Mouse (Mus musculus): ENCODE data around the gene Camk2g. TPM values are rescaled to one million over a fixed set of nuclear protein-coding genes. Genes with fewer than 3 reads are reported as not detected.

Gene Camk2g
- polyA plus RNA-seq, 1 experiment: 57.2 TPM

- no peak for TF ChIP-seq POLR2A (IDR thresholded peaks at IDR 0.05; ENCODE audit: insufficient read length, low read depth)
- no peak for TF ChIP-seq TCF3 (IDR thresholded peaks at IDR 0.05; ENCODE audit: insufficient read length, low read depth)
- no peak for TF ChIP-seq SRF (IDR thresholded peaks at IDR 0.05; ENCODE audit: control insufficient read depth, insufficient read length, low read depth)
- TF ChIP-seq USF1 (IDR thresholded peaks at IDR 0.05; ENCODE audit: low read depth): no peak
- TF ChIP-seq MAX (IDR thresholded peaks at IDR 0.05; ENCODE audit: low read depth): no peak
- no peak for TF ChIP-seq MYOD1 (IDR thresholded peaks at IDR 0.05; ENCODE audit: control insufficient read depth in 1 of 3, insufficient read length in 2 of 3, low read depth in 2 of 3)
- TF ChIP-seq TCF12 (IDR thresholded peaks at IDR 0.05; ENCODE audit: insufficient read depth, poor library complexity, severe bottlenecking): no peak
- no peak overlapping the region for H3K4me3 ChIP-seq
- H3K36me3 ChIP-seq (ENCODE audit: control insufficient read depth, insufficient read depth): no peaks in the 10 kb centered on the region
- H3K27me3 ChIP-seq (ENCODE audit: control insufficient read depth, insufficient read depth, insufficient read length): no peaks in the 10 kb centered on the region
- H3K79me2 ChIP-seq (ENCODE audit: control insufficient read depth, insufficient read depth): no peaks in the 10 kb centered on the region
- H3K4me2 ChIP-seq (ENCODE audit: low read depth): peak overlapping the region; percentile 94
- H3ac ChIP-seq (ENCODE audit: control insufficient read depth, insufficient read length): no peak overlapping the region
These were observed 10.6 kb upstream of the Camk2g start for GRCm38 (mm10) chr14:20804481-20804880.

DNA sequence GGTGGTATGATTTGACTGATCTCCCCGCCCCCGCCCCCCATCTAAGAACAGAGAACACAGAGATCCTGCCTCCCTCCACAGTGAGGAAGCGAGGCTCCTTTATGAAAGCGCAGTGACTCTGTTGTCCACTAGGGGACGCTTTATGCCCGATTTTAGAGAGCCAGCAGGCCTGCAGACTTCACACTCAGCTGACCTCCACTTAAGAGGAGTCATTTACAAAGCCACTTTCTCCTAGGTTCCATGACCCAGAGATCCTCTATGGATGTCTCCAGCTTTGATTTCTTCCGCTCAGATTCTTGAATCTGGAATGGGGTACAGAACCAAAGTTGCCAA, 9.7 kb upstream of the Camk2g start:
- Histone ChIP-seq H3K4me3 (no peak overlapping the region), H3K36me3 (ENCODE audit: control insufficient read depth, insufficient read depth) (no peaks in the 10 kb centered on the region), H3K27me3 (ENCODE audit: control insufficient read depth, insufficient read depth, insufficient read length) (no peaks in the 10 kb centered on the region), H3K4me2 (ENCODE audit: low read depth) (peak overlapping the region; percentile 94), H3ac (ENCODE audit: control insufficient read depth, insufficient read length) (no peak overlapping the region), H3K79me2 (ENCODE audit: control insufficient read depth, insufficient read depth) (no peaks in the 10 kb centered on the region)
- TF ChIP-seq USF1 (IDR thresholded peaks at IDR 0.05; ENCODE audit: low read depth): peak; percentile 31
- no peak for TF ChIP-seq MAX (IDR thresholded peaks at IDR 0.05; ENCODE audit: low read depth)
- no peak for TF ChIP-seq POLR2AphosphoS2 (IDR thresholded peaks at IDR 0.05; ENCODE audit: insufficient read length, low read depth)

- Histone ChIP-seq H3K4me2 (ENCODE audit: low read depth) (no peak overlapping the region), H3K79me2 (ENCODE audit: control insufficient read depth, insufficient read depth) (no peaks in the 10 kb centered on the region), H3ac (ENCODE audit: control insufficient read depth, insufficient read length) (no peak overlapping the region), H3K27me3 (ENCODE audit: control insufficient read depth, insufficient read depth, insufficient read length) (no peaks in the 10 kb centered on the region), H3K36me3 (ENCODE audit: control insufficient read depth, insufficient read depth) (no peaks in the 10 kb centered on the region), H3K4me3 (no peak overlapping the region)
- no peak for TF ChIP-seq USF1 (IDR thresholded peaks at IDR 0.05; ENCODE audit: low read depth)
- TF ChIP-seq MAX (IDR thresholded peaks at IDR 0.05; ENCODE audit: low read depth): no peak
- TF ChIP-seq CEBPB (IDR thresholded peaks at IDR 0.05; ENCODE audit: insufficient read depth, poor library complexity, severe bottlenecking): no peak
- TF ChIP-seq POLR2AphosphoS2 (IDR thresholded peaks at IDR 0.05; ENCODE audit: insufficient read length, low read depth): no peak
- no peak for TF ChIP-seq TCF3 (IDR thresholded peaks at IDR 0.05; ENCODE audit: insufficient read length, low read depth)
- TF ChIP-seq POLR2A (IDR thresholded peaks at IDR 0.05; ENCODE audit: insufficient read length, low read depth): no peak
- no peak for TF ChIP-seq E2F4 (IDR thresholded peaks at IDR 0.05; ENCODE audit: insufficient read depth)
- TF ChIP-seq MYOD1 (IDR thresholded peaks at IDR 0.05; ENCODE audit: control insufficient read depth in 1 of 3, insufficient read length in 2 of 3, low read depth in 2 of 3): no peak
- no peak for TF ChIP-seq MYOG (IDR thresholded peaks at IDR 0.05; ENCODE audit: control insufficient read depth in 1 of 3, insufficient read depth in 1 of 3, insufficient read length in 2 of 3, low read depth in 2 of 3)
- TF ChIP-seq SRF (IDR thresholded peaks at IDR 0.05; ENCODE audit: control insufficient read depth, insufficient read length, low read depth): no peak
- TF ChIP-seq REST (IDR thresholded peaks at IDR 0.05; ENCODE audit: insufficient read depth, insufficient read length): no peak
- TF ChIP-seq TCF12 (IDR thresholded peaks at IDR 0.05; ENCODE audit: insufficient read depth, poor library complexity, severe bottlenecking): no peak
These were observed 9.2 kb upstream of the Camk2g start for GRCm38 (mm10) chr14:20802926-20803605.

GRCm38 (mm10) chr14:20798761-20799160, 4.9 kb upstream of the Camk2g start:
- Histone ChIP-seq H3K27me3 (ENCODE audit: control insufficient read depth, insufficient read depth, insufficient read length) (no peaks in the 10 kb centered on the region), H3K4me3 (no peak overlapping the region), H3ac (ENCODE audit: control insufficient read depth, insufficient read length) (no peak overlapping the region), H3K36me3 (ENCODE audit: control insufficient read depth, insufficient read depth) (no peaks in the 10 kb centered on the region), H3K4me2 (ENCODE audit: low read depth) (no peak overlapping the region), H3K79me2 (ENCODE audit: control insufficient read depth, insufficient read depth) (no peaks in the 10 kb centered on the region)
- TF ChIP-seq MYOD1 (IDR thresholded peaks at IDR 0.05; ENCODE audit: control insufficient read depth in 1 of 3, insufficient read length in 2 of 3, low read depth in 2 of 3): no peak
- TF ChIP-seq MYOG (IDR thresholded peaks at IDR 0.05; ENCODE audit: control insufficient read depth in 1 of 3, insufficient read depth in 1 of 3, insufficient read length in 2 of 3, low read depth in 2 of 3): no peak
- TF ChIP-seq MAX (IDR thresholded peaks at IDR 0.05; ENCODE audit: low read depth): no peak

- no peaks in the 10 kb centered on the region for H3K79me2 ChIP-seq (ENCODE audit: control insufficient read depth, insufficient read depth)
- TF ChIP-seq SRF (IDR thresholded peaks at IDR 0.05; ENCODE audit: control insufficient read depth, insufficient read length, low read depth) (no peak), TCF12 (IDR thresholded peaks at IDR 0.05; ENCODE audit: insufficient read depth, poor library complexity, severe bottlenecking) (no peak), POLR2AphosphoS2 (IDR thresholded peaks at IDR 0.05; ENCODE audit: insufficient read length, low read depth) (no peak), MYOG (IDR thresholded peaks at IDR 0.05; ENCODE audit: control insufficient read depth in 1 of 3, insufficient read depth in 1 of 3, insufficient read length in 2 of 3, low read depth in 2 of 3) (no peak), MYOD1 (IDR thresholded peaks at IDR 0.05; ENCODE audit: control insufficient read depth in 1 of 3, insufficient read length in 2 of 3, low read depth in 2 of 3) (no peak), REST (IDR thresholded peaks at IDR 0.05; ENCODE audit: insufficient read depth, insufficient read length) (no peak), POLR2A (IDR thresholded peaks at IDR 0.05; ENCODE audit: insufficient read length, low read depth) (no peak), TCF3 (IDR thresholded peaks at IDR 0.05; ENCODE audit: insufficient read length, low read depth) (no peak), CEBPB (IDR thresholded peaks at IDR 0.05; ENCODE audit: insufficient read depth, poor library complexity, severe bottlenecking) (no peak), MAX (IDR thresholded peaks at IDR 0.05; ENCODE audit: low read depth) (no peak), E2F4 (IDR thresholded peaks at IDR 0.05; ENCODE audit: insufficient read depth) (no peak), USF1 (IDR thresholded peaks at IDR 0.05; ENCODE audit: low read depth) (no peak)
- H3ac ChIP-seq (ENCODE audit: control insufficient read depth, insufficient read length): no peak overlapping the region
- no peaks in the 10 kb centered on the region for H3K27me3 ChIP-seq (ENCODE audit: control insufficient read depth, insufficient read depth, insufficient read length)
- no peak overlapping the region for H3K4me3 ChIP-seq
- no peak overlapping the region for H3K4me2 ChIP-seq (ENCODE audit: low read depth)
- H3K36me3 ChIP-seq (ENCODE audit: control insufficient read depth, insufficient read depth): no peaks in the 10 kb centered on the region
These were observed 4.4 kb upstream of the Camk2g start for GRCm38 (mm10) chr14:20798300-20798699.

Data from myocyte (in vitro differentiated cells).